Comparison of ENCODE assay signal across 28 mouse cellular contexts in the genomic region with DNA sequence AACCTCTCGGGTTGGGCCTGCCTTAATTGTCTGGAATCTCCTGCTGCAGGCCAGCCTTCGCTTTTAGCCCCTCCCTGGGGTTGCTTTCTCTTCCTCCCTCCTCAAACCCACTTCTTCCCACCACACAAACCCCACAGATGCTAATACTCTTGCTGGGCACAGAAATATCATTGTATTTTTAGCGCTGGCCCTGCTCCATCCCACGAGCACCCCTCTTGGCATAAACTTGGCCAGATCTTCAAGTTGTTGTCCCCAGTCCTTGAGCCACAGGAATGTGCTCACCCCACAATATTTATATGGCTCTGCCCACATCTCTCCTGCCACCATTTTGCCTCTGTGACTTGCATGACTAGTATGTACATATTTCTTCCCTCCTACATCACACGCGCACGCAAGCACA. TPM values are rescaled to one million over a fixed set of nuclear protein-coding genes. Genes with fewer than 3 reads are reported as not detected.
A peak's percentile ranks its signal among the peaks of the same experiment; 100 is the strongest.
DNase-seq lines count a peak whose midpoint lies in the region; ATAC-seq and TF ChIP-seq lines count a peak whose summit lies in the region.
"Had no signal": no experiment of that assay in that cellular context is flagged by ENCODE, and none has a peak within 500 bp of the region (broad histone marks: within the 10 kb centered on the region; RNA-seq: fewer than 3 reads in every experiment).

No protein-coding gene starts in this region.

- TF ChIP-seq CTCF in bone marrow macrophage, adult 2 months (IDR thresholded peaks at IDR 0.05; ENCODE audit: low read depth, low read length) = no peak
- no peak for TF ChIP-seq CTCF in cerebellum, adult 2 months (IDR thresholded peaks at IDR 0.05; ENCODE audit: borderline replicate concordance, insufficient read depth, low read depth, low read length)

- TF ChIP-seq POLR2A in bone marrow macrophage, adult 2 months (IDR thresholded peaks at IDR 0.05; ENCODE audit: borderline replicate concordance, low read depth, low read length) = no peak
- no peak for TF ChIP-seq POLR2A in cerebellum, adult 2 months (IDR thresholded peaks at IDR 0.05; ENCODE audit: borderline replicate concordance, insufficient read depth, low read length)

- peak; percentile 15; the same call in 1 of the 2 replicates for ATAC-seq in limb, embryonic 13.5 days (ENCODE audit: low FRiP score, low read depth)
- peak; percentile 46 to 61 for ATAC-seq in hematopoietic stem cell, adult 5-6 weeks (replicated peaks in 1 of 2; ENCODE audit: insufficient read depth in 1 of 2, low FRiP score in 2 of 2, low TSS enrichment in 1 of 2, low read depth in 1 of 2, poor library complexity in 2 of 2, severe bottlenecking in 2 of 2)
- ATAC-seq in monocyte, adult 5-6 weeks (replicated peaks; ENCODE audit: insufficient number of reproducible peaks, low FRiP score, low TSS enrichment, poor library complexity, severe bottlenecking) = no peak
- ATAC-seq: forebrain, embryonic 16.5 days; inflammation-experienced regulatory T-cells, adult 6 months had no signal

- H3K4me2 ChIP-seq in limb, embryonic 13.5 days (replicated peaks) = no peak overlapping the region
- H3K4me2 ChIP-seq: heart, embryonic 12.5 days; hindbrain, embryonic 15.5 days; limb, embryonic 12.5 days; liver, embryonic 11.5 days; lung, embryonic 15.5 days had no signal

- no peaks in the 10 kb centered on the region for H3K9me3 ChIP-seq in limb, embryonic 13.5 days
- no peaks in the 10 kb centered on the region for H3K9me3 ChIP-seq in limb, embryonic 10.5 days (replicated peaks)
- H3K9me3 ChIP-seq: heart, embryonic 12.5 days; hindbrain, embryonic 15.5 days; limb, embryonic 12.5 days; lung, embryonic 15.5 days had no signal

- DNase-seq in limb, embryonic 10.5 days (ENCODE audit: low spot score) = no peak
- DNase-seq in frontal cortex, postnatal 36 days (ENCODE audit: low spot score in 2 of 2) = no peak
- no peak for DNase-seq in cerebellum, adult 2 months
- DNase-seq: adrenal gland, postnatal 14 days; cerebellum, adult 11-12 months; cerebellum, postnatal 14 days; gastrocnemius, postnatal 10 days; heart, postnatal 4 days; kidney, adult 11 months; kidney, postnatal 4 days; midbrain, embryonic 14.5 days; right cerebral cortex, postnatal 25 days; thymus, adult 18-20 months; thymus, postnatal 36 days had no signal

- H3K27ac ChIP-seq in limb, embryonic 13.5 days = no peak overlapping the region
- H3K27ac ChIP-seq in limb, embryonic 10.5 days = no peak overlapping the region; the same call in 1 of the 2 replicates
- peak overlapping the region; percentile 76 for H3K27ac ChIP-seq in bone marrow macrophage, adult 2 months (ENCODE audit: insufficient read depth, low read depth, low read length)
- no peak overlapping the region for H3K27ac ChIP-seq in cerebellum, adult 2 months (ENCODE audit: insufficient read depth, low read length)
- H3K27ac ChIP-seq: hindbrain, embryonic 15.5 days; lung, embryonic 15.5 days; stomach, postnatal 0 days had no signal

- no peaks in the 10 kb centered on the region for H3K27me3 ChIP-seq in limb, embryonic 13.5 days
- no peaks in the 10 kb centered on the region for H3K27me3 ChIP-seq in limb, embryonic 10.5 days (ENCODE audit: low read depth, poor library complexity, severe bottlenecking)
- H3K27me3 ChIP-seq in cerebellum, adult 2 months (ENCODE audit: control insufficient read depth, insufficient read depth, low read length) = no peaks in the 10 kb centered on the region
- H3K27me3 ChIP-seq: heart, embryonic 12.5 days; hindbrain, embryonic 15.5 days; lung, embryonic 15.5 days had no signal

- no peak overlapping the region for H3K9ac ChIP-seq in limb, embryonic 13.5 days
- H3K9ac ChIP-seq: heart, embryonic 12.5 days; hindbrain, embryonic 15.5 days; limb, embryonic 12.5 days; lung, embryonic 15.5 days had no signal

- H3K36me3 ChIP-seq in limb, embryonic 13.5 days = no peaks in the 10 kb centered on the region
- H3K36me3 ChIP-seq in limb, embryonic 10.5 days = no peaks in the 10 kb centered on the region
- H3K36me3 ChIP-seq: G1E; heart, embryonic 12.5 days; hindbrain, embryonic 15.5 days; limb, embryonic 12.5 days; lung, embryonic 15.5 days had no signal

- peaks cover 17% of the 10 kb centered on the region for H3K4me1 ChIP-seq in limb, embryonic 13.5 days
- peaks cover 18% of the 10 kb centered on the region for H3K4me1 ChIP-seq in limb, embryonic 10.5 days
- peaks cover 77% of the 10 kb centered on the region for H3K4me1 ChIP-seq in bone marrow macrophage, adult 2 months (ENCODE audit: control insufficient read depth, insufficient read depth, low read length)
- H3K4me1 ChIP-seq in cerebellum, adult 2 months (ENCODE audit: control insufficient read depth, insufficient read depth, low read length) = no peaks in the 10 kb centered on the region
- H3K4me1 ChIP-seq: hindbrain, embryonic 15.5 days had no signal

- WGBS in limb, embryonic 13.5 days = 72% methylated on average over 7 of the region's 7 CpGs
- 87% methylated on average over 7 of the region's 7 CpGs for WGBS in limb, embryonic 10.5 days
- 75% methylated on average over 7 of the region's 7 CpGs for WGBS in cerebellum, adult 2 months

- H3K4me3 ChIP-seq in limb, embryonic 13.5 days = no peak overlapping the region
- H3K4me3 ChIP-seq in limb, embryonic 10.5 days = no peak overlapping the region
- no peak overlapping the region for H3K4me3 ChIP-seq in bone marrow macrophage, adult 2 months (ENCODE audit: insufficient read depth, low read length)
- no peak overlapping the region for H3K4me3 ChIP-seq in cerebellum, adult 2 months (replicated peaks; ENCODE audit: insufficient read depth, low read depth, low read length)
- H3K4me3 ChIP-seq: erythroblast, embryonic 14.5 days; heart, embryonic 12.5 days; hindbrain, embryonic 15.5 days; limb, embryonic 12.5 days; lung, embryonic 15.5 days had no signal

RNA-seq across cellular contexts. Expression of gene Cd9, which starts 16.6 kb away (rescaled TPM):
- polyA plus RNA-seq in limb, embryonic 13.5 days (2015; fragmentation: Nextera tagmentation; extraction: Ambion mirVana) = 157 and 174 TPM in 2 replicates
- 22.5 and 33.2 TPM in 2 replicates for polyA plus RNA-seq in limb, embryonic 10.5 days (2016; fragmentation: Nextera tagmentation; extraction: Ambion mirVana)
- 321 and 343 TPM in 2 replicates for polyA plus RNA-seq in bone marrow macrophage, adult 2 months (2012; ENCODE audit: insufficient read depth, insufficient read length, missing spikeins)
- total RNA-seq in hematopoietic stem cell, adult 5-6 weeks (2017) = 63.9 and 83.3 TPM in 2 replicates
- polyA plus RNA-seq in cerebellum, adult 2 months (2012; rRNA removed) = 91.2 and 96.9 TPM in 2 replicates
- 490 to 606 TPM (median 578 TPM) in 3 replicates for total RNA-seq in monocyte, adult 5-6 weeks (2017)
- total RNA-seq: G1E had no signal
- polyA plus RNA-seq: erythroblast, embryonic 14.5 days; G1E had no signal

RNA-seq across cellular contexts. Expression of gene Vwf, which starts 35.4 kb away (rescaled TPM):
- polyA plus RNA-seq in limb, embryonic 13.5 days (2015; fragmentation: Nextera tagmentation; extraction: Ambion mirVana) = 6.7 and 6.9 TPM in 2 replicates
- polyA plus RNA-seq in limb, embryonic 10.5 days (2016; fragmentation: Nextera tagmentation; extraction: Ambion mirVana) = 4.5 and 5.3 TPM in 2 replicates
- 9.0 and 11.0 TPM in 2 replicates for polyA plus RNA-seq in bone marrow macrophage, adult 2 months (2012; ENCODE audit: insufficient read depth, insufficient read length, missing spikeins)
- total RNA-seq in hematopoietic stem cell, adult 5-6 weeks (2017) = 6.3 and 6.6 TPM in 2 replicates
- 15.0 and 20.2 TPM in 2 replicates for polyA plus RNA-seq in cerebellum, adult 2 months (2012; rRNA removed)
- total RNA-seq in monocyte, adult 5-6 weeks (2017) = 6.4 to 37.1 TPM (median 9.9 TPM) in 3 replicates
